Mouse (Mus musculus) heart, adult 2 months (tissue): ENCODE measurements around the gene Lmbr1l.

Experiments
- CTCF ChIP-seq: fragments of 200-600 bp; IDR thresholded peaks from 2 replicates; pipeline ENCODE4 v1.8.1; 2022; ENCODE audit warnings: antibody characterized with exemption, mild to moderate bottlenecking, moderate library complexity
- EP300 ChIP-seq: fragments of 200-500 bp; IDR thresholded peaks from 2 replicates; pipeline ENCODE4 v1.6.1; 2011; ENCODE audit warnings: low read depth, low read length, control low read depth; ENCODE audit not compliant: insufficient read depth

DNA sequence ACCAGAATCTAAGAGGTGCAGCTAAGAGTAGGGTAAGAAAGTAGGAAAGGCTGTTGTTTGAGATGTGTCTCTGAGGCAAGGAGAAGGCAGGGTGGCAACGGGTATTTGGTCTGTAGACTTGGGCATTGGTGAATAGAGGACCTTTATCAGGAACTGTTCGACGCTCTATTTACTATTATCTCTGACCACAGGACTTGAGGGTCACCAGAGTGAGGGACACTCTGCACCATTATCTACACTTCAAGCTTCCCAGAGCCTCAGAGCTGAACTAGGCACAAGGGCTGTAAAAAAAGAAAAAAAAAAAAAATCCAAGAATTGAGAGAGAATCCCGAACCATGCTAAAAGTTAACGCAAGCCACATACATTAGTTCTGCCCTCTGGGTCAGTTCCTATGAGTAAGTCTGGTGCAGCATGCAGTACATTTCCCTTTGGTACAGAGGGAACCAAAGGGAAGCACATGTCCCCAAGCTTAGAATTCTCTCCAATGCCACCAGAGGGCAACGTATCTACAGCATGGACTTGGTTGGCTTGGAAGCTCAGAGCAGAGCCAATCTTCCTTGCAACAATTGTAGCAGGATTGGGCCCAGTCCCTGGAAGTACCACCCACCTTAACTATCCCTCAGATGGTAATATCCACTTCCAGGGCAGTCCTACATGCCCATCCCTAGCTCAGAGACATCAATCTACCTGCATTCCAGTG lies 26.0 kb downstream of the Lmbr1l start:
- peak; percentile 94 for TF ChIP-seq EP300
- peak; percentile 91 for TF ChIP-seq CTCF
